Mouse (Mus musculus): Measurements from ENCODE around the gene Cables2. TPM values are rescaled to one million over a fixed set of nuclear protein-coding genes. Genes with fewer than 3 reads are reported as not detected.

The Cables2 gene
- total RNA-seq, 2 experiments from 2014 or later = 26.0 to 29.0 TPM

- intact Hi-C loops (cut with DNase I) = no loop called here
- TF ChIP-seq CTCF (IDR thresholded peaks at IDR 0.05) = no peak
- no peak overlapping the region for H3K4me3 ChIP-seq
- no peak overlapping the region; the same call in 1 of the 2 replicates for H3K27ac ChIP-seq
- DNase-seq (ENCODE audit: extremely low spot score in 1 of 2, low spot score in 2 of 2) = no peak
Observed at GRCm38 (mm10) chr2:180220165-180220564, 53.1 kb downstream of the Cables2 start.

GRCm38 (mm10) chr2:180219145-180219943 lies 54.0 kb downstream of the Cables2 start:
- H3K4me3 ChIP-seq = no peak overlapping the region
- no peak for DNase-seq (ENCODE audit: extremely low spot score in 1 of 2, low spot score in 2 of 2)
- intact Hi-C loops (cut with DNase I) = no loop called here
- no peak for TF ChIP-seq CTCF (IDR thresholded peaks at IDR 0.05)
- peak overlapping the region; percentile 57; the same call in 1 of the 2 replicates for H3K27ac ChIP-seq

DNA sequence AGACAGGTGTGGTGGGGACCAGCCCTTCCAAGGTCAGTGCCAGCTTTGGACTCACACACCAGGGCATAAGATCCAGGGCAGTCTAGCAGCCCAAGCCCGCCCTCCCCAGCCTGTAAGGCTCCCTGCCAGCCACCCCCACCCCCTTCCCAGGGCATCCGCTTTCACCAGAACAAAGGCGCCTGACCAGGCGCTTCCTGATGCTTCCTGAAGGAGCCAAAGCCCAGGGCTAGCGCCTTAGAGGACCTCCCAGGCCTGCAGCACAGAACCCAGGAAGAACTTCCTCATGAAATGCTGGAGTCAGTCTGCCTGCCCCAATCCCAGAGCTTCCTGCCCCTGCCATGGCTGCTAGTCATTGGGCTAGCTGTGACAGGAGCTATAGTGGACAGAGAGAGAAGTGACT lies 54.6 kb downstream of the Cables2 start:
- intact Hi-C loops (cut with DNase I) = no loop called here
- Histone ChIP-seq H3K27ac (peak overlapping the region; percentile 64; the same call in 1 of the 2 replicates), H3K4me3 (no peak overlapping the region)
- no peak for TF ChIP-seq CTCF (IDR thresholded peaks at IDR 0.05)
- DNase-seq (ENCODE audit: extremely low spot score in 1 of 2, low spot score in 2 of 2) = no peak

DNA sequence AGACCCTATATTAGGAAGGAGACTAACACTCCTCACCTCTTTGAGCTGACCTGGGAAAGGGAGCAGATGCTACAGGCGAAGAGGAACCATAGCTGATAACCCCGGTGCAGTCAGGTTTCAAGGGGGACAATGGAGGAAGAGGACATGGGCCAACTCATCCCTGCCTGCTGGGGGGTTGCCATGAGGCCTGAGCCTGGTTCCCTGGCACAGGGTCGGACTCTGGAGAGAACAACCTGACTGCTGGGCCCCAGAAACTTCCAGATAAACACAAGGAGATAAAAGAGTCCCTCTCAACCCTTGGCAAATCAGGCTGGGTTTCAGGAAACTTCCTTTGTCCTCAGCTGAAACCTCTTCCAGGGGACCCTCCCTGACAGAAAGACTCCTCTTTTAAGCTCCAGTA lies 55.1 kb downstream of the Cables2 start:
- TF ChIP-seq CTCF (IDR thresholded peaks at IDR 0.05) = no peak
- Histone ChIP-seq H3K4me3 (no peak overlapping the region), H3K27ac (peak overlapping the region; percentile 64)
- intact Hi-C loops (cut with DNase I) = no loop called here
- no peak for DNase-seq (ENCODE audit: extremely low spot score in 1 of 2, low spot score in 2 of 2)

- intact Hi-C loops (cut with DNase I) = no loop called here
- Histone ChIP-seq H3K27ac (peak overlapping the region; percentile 64), H3K4me3 (no peak overlapping the region)
- no peak for TF ChIP-seq CTCF (IDR thresholded peaks at IDR 0.05)
- DNase-seq (ENCODE audit: extremely low spot score in 1 of 2, low spot score in 2 of 2) = no peak
Observed at GRCm38 (mm10) chr2:180217587-180217986, 55.7 kb downstream of the Cables2 start.

GRCm38 (mm10) chr2:180216921-180217320 lies 56.4 kb downstream of the Cables2 start:
- intact Hi-C loops (cut with DNase I) = no loop called here
- no peak for DNase-seq (ENCODE audit: extremely low spot score in 1 of 2, low spot score in 2 of 2)
- no peak overlapping the region for H3K27ac ChIP-seq
- no peak overlapping the region for H3K4me3 ChIP-seq
- no peak for TF ChIP-seq CTCF (IDR thresholded peaks at IDR 0.05)

DNA sequence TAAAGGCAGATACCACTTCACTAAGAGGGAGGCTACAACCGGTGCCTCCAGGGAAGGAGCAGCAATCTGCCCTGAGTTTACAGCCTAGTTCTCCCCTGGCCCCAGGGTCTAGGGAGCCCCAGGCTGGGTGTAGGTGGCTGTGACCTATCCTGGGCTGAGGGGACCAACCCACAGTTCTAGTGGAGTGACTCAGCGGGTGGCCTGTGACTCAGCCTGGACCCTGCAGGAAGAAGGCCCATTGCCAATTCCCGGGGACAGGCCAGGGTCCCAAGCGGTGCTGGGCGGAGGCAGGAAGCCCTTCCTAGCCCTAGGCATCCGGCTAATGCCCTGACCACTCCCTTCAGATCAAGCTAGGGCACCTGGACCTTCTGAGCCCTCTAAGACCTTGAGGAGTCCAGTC lies 57.3 kb downstream of the Cables2 start:
- Histone ChIP-seq H3K27ac (peak overlapping the region; percentile 4; the same call in 1 of the 2 replicates), H3K4me3 (no peak overlapping the region)
- no peak for TF ChIP-seq CTCF (IDR thresholded peaks at IDR 0.05)
- no peak for DNase-seq (ENCODE audit: extremely low spot score in 1 of 2, low spot score in 2 of 2)
- intact Hi-C loops (cut with DNase I) = no loop called here

GRCm38 (mm10) chr2:180215011-180215461 lies 58.3 kb downstream of the Cables2 start:
- Histone ChIP-seq H3K27ac (peak overlapping the region; percentile 1; the same call in 1 of the 2 replicates), H3K4me3 (no peak overlapping the region)
- no peak for TF ChIP-seq CTCF (IDR thresholded peaks at IDR 0.05)
- intact Hi-C loops (cut with DNase I) = no loop called here
- DNase-seq (ENCODE audit: extremely low spot score in 1 of 2, low spot score in 2 of 2) = no peak

- TF ChIP-seq CTCF (IDR thresholded peaks at IDR 0.05) = no peak
- intact Hi-C loops (cut with DNase I) = no loop called here
Observed at GRCm38 (mm10) chr2:180214352-180214978, 58.8 kb downstream of the Cables2 start.

DNA sequence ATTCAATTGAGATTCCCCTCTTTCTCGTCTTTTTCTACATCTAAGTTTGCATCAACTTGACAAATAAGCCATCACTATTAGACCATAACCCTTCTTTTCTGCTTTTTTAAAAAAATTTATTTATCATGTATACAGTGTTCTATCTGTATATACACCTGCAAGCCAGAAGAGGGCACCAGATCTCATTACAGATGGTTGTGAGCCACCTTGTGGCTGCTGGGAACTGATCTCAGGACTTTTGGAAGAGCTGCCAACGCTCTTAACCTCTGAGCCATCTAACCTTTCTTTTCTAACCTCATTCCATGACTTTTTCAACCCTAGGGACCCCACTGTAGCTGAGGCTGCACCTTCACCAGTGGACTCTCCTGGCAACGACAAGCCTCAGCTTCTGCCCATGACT lies 61.0 kb downstream of the Cables2 start:
- intact Hi-C loops (cut with DNase I) = no loop called here
- DNase-seq (ENCODE audit: extremely low spot score in 1 of 2, low spot score in 2 of 2) = no peak

More at GRCm38 (mm10) chr2:180214352-180214978, 58.8 kb downstream of the Cables2 start:
- Histone ChIP-seq H3K4me3 (no peak overlapping the region), H3K27ac (peak overlapping the region; percentile 1; the same call in 1 of the 2 replicates)
- DNase-seq (ENCODE audit: extremely low spot score in 1 of 2, low spot score in 2 of 2) = no peak

DNA sequence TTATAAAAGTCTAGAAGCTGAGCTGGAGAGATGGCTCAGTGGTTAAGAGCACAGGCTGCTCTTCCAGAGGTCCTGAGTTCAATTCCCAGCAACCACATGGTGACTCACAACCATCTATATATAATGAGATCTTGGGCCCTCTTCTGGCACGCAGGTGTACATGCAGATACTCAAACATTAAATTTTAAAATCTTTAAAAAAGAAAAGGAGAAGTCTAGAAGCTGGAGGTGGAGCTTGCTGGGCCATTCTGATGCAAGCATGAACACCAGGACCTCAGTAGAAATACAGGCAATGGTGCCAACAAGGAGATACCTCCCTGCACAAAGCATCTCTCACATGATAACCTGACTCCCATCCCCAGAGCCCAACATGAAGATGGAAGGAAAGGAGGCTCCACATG lies 64.3 kb downstream of the Cables2 start:
- Histone ChIP-seq H3K4me3 (no peak overlapping the region), H3K27ac (no peak overlapping the region)
- intact Hi-C loops (cut with DNase I) = loop anchor here (5.0 kb wide), 1 partner anchor 43 kb away; no protein-coding TSS in a partner anchor
- DNase-seq (ENCODE audit: extremely low spot score in 1 of 2, low spot score in 2 of 2) = no peak
- TF ChIP-seq CTCF (IDR thresholded peaks at IDR 0.05) = no peak; the same call in 1 of the 2 replicates

More for the DNA sequence above, 61.0 kb downstream of the Cables2 start:
- TF ChIP-seq CTCF (IDR thresholded peaks at IDR 0.05) = peak; percentile 14; the same call in 1 of the 2 replicates
- no peak overlapping the region for H3K4me3 ChIP-seq
- no peak overlapping the region for H3K27ac ChIP-seq

Small RNAs within 50 kb of the gene (microRNA-seq; reads per million reads assigned to microRNA genes)
- 0 to 0.48 reads per million in 2 experiments for gene Mir3091

Other genes with a start within 250 kb of the Cables2 start
- gene Lsm14b, start 248.5 kb downstream of the Cables2 start, total RNA-seq (2021) = 100 to 1,000 TPM; 101 to 105 TPM
- 100 to 1,000 TPM; 162 TPM for gene Psma7, start 231.1 kb downstream of the Cables2 start, total RNA-seq (2021)
- gene Ss18l1, start 231.0 kb downstream of the Cables2 start, total RNA-seq (2021) = 10 to 100 TPM; 38.8 to 40.5 TPM
- gene Mtg2, start 202.9 kb downstream of the Cables2 start, total RNA-seq (2021) = 10 to 100 TPM; 15.6 to 18.4 TPM
- gene Hrh3, start 169.0 kb downstream of the Cables2 start, total RNA-seq (2021) = 10 to 100 TPM; 84.3 to 85.7 TPM
- gene Osbpl2, start 154.2 kb downstream of the Cables2 start, total RNA-seq (2021) = 10 to 100 TPM; 46.2 to 50.6 TPM
- gene Adrm1, start 102.0 kb downstream of the Cables2 start, total RNA-seq (2021) = 100 to 1,000 TPM in 1 of 2 experiments, 10 to 100 TPM in 1; 96.4 to 101 TPM
- gene Lama5, start 47.6 kb downstream of the Cables2 start, total RNA-seq (2021) = 10 to 100 TPM in 1 of 2 experiments, 1 to 10 TPM in 1; 9.5 to 11.2 TPM
- 100 to 1,000 TPM; 682 to 702 TPM for gene Rps21, start 16.1 kb downstream of the Cables2 start, total RNA-seq (2021)
- not detected for gene Rbbp8nl, start 16.4 kb upstream of the Cables2 start, total RNA-seq (2021)
- not detected for gene Gata5, start 61.2 kb upstream of the Cables2 start, total RNA-seq (2021)
- gene Slco4a1, start 182.7 kb upstream of the Cables2 start, total RNA-seq (2021) = 1 to 10 TPM; 2.6 to 3.1 TPM
- gene Ntsr1, start 226.5 kb upstream of the Cables2 start, total RNA-seq (2021) = 1 to 10 TPM; 6.0 to 7.9 TPM

All from left cerebral cortex, adult 2 months (tissue).